Mouse (Mus musculus) neural tube, embryonic 12.5 days (tissue): ENCODE data around the gene Plxnc1. TPM values are rescaled to one million over a fixed set of nuclear protein-coding genes. Genes with fewer than 3 reads are reported as not detected.
A peak's percentile ranks its signal among the peaks of the same experiment; 100 is the strongest.

ENCODE experiments used
- ATAC-seq: fragments of 200-750 bp; cut with Nextera tagmentation; 2 replicates; pipeline ENCODE4 v1.8.0; 2017; ENCODE audit warnings: low read depth, mild to moderate bottlenecking, moderate TSS enrichment, moderate library complexity; ENCODE audit not compliant: low FRiP score
- H3K27ac ChIP-seq: fragments of 300-500 bp; sonication (generic); 2 replicates; pipeline ENCODE4 v1.5.1; 2016
- H3K27me3 ChIP-seq: fragments of 300-500 bp; sonication (generic); replicated peaks from 2 replicates; pipeline ENCODE4 v1.6.1; 2016; ENCODE audit warnings: mild to moderate bottlenecking
- H3K36me3 ChIP-seq: fragments of 300-500 bp; sonication (generic); 2 replicates; pipeline ENCODE4 v1.6.1; 2016; ENCODE audit warnings: mild to moderate bottlenecking
- H3K4me1 ChIP-seq: fragments of 300-500 bp; sonication (generic); 2 replicates; pipeline ENCODE4 v1.6.1; 2016
- H3K4me2 ChIP-seq: fragments of 300-500 bp; sonication (generic); replicated peaks from 2 replicates; pipeline ENCODE4 v1.6.1; 2016; ENCODE audit warnings: mild to moderate bottlenecking
- H3K4me3 ChIP-seq: fragments of 300-500 bp; sonication (generic); 2 replicates; pipeline ENCODE4 v1.5.1; 2016
- H3K9ac ChIP-seq: fragments of 300-500 bp; sonication (generic); 2 replicates; pipeline ENCODE4 v1.6.1; 2016; ENCODE audit warnings: mild to moderate bottlenecking
- H3K9me3 ChIP-seq: fragments of 300-500 bp; sonication (generic); 2 replicates; pipeline ENCODE4 v1.6.1; 2016; ENCODE audit warnings: mild to moderate bottlenecking
- WGBS: fragments of 180-500 bp; shearing (Covaris S2); methylation state at CpG from one replicate; pipeline ENCODE4 v1.1.7; 2016; 5-methylcytosine and 5-hydroxymethylcytosine counted together
- polyA plus RNA-seq: library from polyadenylated mRNA; unstranded; fragments of >200 nt; fragmentation: Nextera tagmentation; extraction: Ambion mirVana; gene quantifications from 2 replicates; pipeline ENCODE4 v1.2.1, GENCODE M21; 2016

The Plxnc1 gene
- polyA plus RNA-seq, 1 experiment from 2014 or later: 6.0 TPM

DNA sequence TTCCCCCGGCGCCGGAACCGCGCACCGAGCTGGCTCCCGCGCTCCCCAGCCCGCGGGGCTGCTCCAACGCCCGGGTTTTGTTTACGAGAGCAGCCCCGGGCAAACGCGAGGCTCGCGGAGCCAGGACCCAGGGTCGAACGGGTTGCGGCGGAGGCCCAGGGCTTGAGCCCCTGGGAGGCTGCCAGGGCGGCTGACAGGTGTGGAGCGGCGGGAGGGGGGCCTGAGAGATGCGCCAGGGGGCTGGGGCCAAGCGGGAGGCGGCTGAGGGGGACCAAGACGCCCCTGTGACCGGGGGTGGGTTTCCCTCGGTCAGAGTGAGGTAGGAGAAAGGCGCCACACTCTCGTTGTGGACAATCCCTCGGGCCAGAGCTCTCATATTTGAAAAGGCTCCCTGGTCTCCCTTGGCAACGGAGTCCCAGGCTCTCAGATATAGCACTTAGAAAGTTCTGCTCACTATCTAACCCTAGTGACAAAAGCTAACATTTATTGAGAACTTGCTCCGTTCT is 624 bp upstream of the Plxnc1 start:
- Histone ChIP-seq H3K4me3 (peak overlapping the region; percentile 78), H3K4me1 (peaks cover 40% of the 10 kb centered on the region), H3K36me3 (no peaks in the 10 kb centered on the region), H3K4me2 (peak overlapping the region; percentile 93), H3K9me3 (no peaks in the 10 kb centered on the region), H3K27ac (peak overlapping the region; percentile 93), H3K27me3 (peaks cover 39% of the 10 kb centered on the region), H3K9ac (peak overlapping the region; percentile 82)
- WGBS: under 1% methylated on average over 36 of the region's 36 CpGs
- ATAC-seq: peak; percentile 35

GRCm38 (mm10) chr10:94943846-94944690 is 567 bp downstream of the Plxnc1 start:
- Histone ChIP-seq H3K9me3 (no peaks in the 10 kb centered on the region), H3K4me1 (peaks cover 43% of the 10 kb centered on the region), H3K9ac (peak overlapping the region; percentile 82), H3K4me2 (peak overlapping the region; percentile 93), H3K36me3 (no peaks in the 10 kb centered on the region), H3K27me3 (peaks cover 42% of the 10 kb centered on the region), H3K27ac (peak overlapping the region; percentile 93; the same call in 1 of the 2 replicates), H3K4me3 (peak overlapping the region; percentile 78)
- WGBS: under 1% methylated on average over 110 of the region's 110 CpGs
- peak; percentile 39 for ATAC-seq

- H3K9me3 ChIP-seq: no peaks in the 10 kb centered on the region
- peak overlapping the region; percentile 82 for H3K9ac ChIP-seq
- peaks cover 42% of the 10 kb centered on the region for H3K27me3 ChIP-seq
- H3K27ac ChIP-seq: no peak overlapping the region
- H3K4me2 ChIP-seq: peak overlapping the region; percentile 93
- peaks cover 43% of the 10 kb centered on the region for H3K4me1 ChIP-seq
- ATAC-seq: no peak; the same call in 1 of the 2 replicates
- WGBS: under 1% methylated on average over 26 of the region's 26 CpGs
- H3K36me3 ChIP-seq: no peaks in the 10 kb centered on the region
- peak overlapping the region; percentile 78 for H3K4me3 ChIP-seq
Measured at GRCm38 (mm10) chr10:94943401-94943845, 1.2 kb downstream of the Plxnc1 start.

- Histone ChIP-seq H3K4me3 (peak overlapping the region; percentile 78), H3K4me1 (peaks cover 43% of the 10 kb centered on the region), H3K36me3 (no peaks in the 10 kb centered on the region), H3K27ac (no peak overlapping the region), H3K4me2 (peak overlapping the region; percentile 93), H3K9ac (peak overlapping the region; percentile 82; the same call in 1 of the 2 replicates), H3K9me3 (no peaks in the 10 kb centered on the region), H3K27me3 (peaks cover 42% of the 10 kb centered on the region)
- ATAC-seq: 0 out of 2 replicates have a peak, but pooled peaks have one; percentile 14
- WGBS: under 1% methylated on average over 17 of the region's 17 CpGs
Measured at GRCm38 (mm10) chr10:94942449-94943041, 2.1 kb downstream of the Plxnc1 start.

GRCm38 (mm10) chr10:94941551-94941950 is 3.1 kb downstream of the Plxnc1 start:
- peaks cover 37% of the 10 kb centered on the region for H3K27me3 ChIP-seq
- 10% methylated on average over 4 of the region's 4 CpGs for WGBS
- H3K36me3 ChIP-seq: no peaks in the 10 kb centered on the region
- no peak for ATAC-seq
- H3K4me2 ChIP-seq: peak overlapping the region; percentile 93
- H3K9ac ChIP-seq: no peak overlapping the region
- no peak overlapping the region for H3K27ac ChIP-seq
- peaks cover 43% of the 10 kb centered on the region for H3K4me1 ChIP-seq
- no peaks in the 10 kb centered on the region for H3K9me3 ChIP-seq
- H3K4me3 ChIP-seq: peak overlapping the region; percentile 78; the same call in 1 of the 2 replicates

DNA sequence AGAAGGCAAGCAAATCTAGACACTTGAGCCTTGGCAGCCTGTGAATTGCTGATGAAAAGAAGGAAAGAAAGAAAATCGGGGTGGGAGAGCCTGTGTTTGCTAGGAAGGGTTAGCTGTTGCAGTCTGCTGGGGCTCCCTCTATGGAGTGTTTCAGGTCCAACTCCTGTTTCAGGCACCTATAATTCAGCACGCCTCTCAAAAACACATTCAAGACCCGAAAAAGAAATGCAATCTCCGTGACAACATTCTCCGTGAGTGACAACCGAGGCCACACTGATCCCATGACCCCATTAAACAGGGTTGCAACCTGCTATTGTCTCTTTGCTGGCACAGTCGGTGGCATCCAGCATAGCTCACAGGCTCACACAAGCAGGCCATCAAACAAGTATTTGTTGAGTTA is 3.8 kb downstream of the Plxnc1 start:
- H3K4me1 ChIP-seq: peaks cover 41% of the 10 kb centered on the region
- peaks cover 30% of the 10 kb centered on the region for H3K27me3 ChIP-seq
- H3K4me3 ChIP-seq: no peak overlapping the region
- H3K27ac ChIP-seq: no peak overlapping the region
- H3K9ac ChIP-seq: no peak overlapping the region
- H3K4me2 ChIP-seq: peak overlapping the region; percentile 93
- H3K36me3 ChIP-seq: no peaks in the 10 kb centered on the region
- no peak for ATAC-seq
- no peaks in the 10 kb centered on the region for H3K9me3 ChIP-seq
- 4% methylated on average over 7 of the region's 7 CpGs for WGBS

DNA sequence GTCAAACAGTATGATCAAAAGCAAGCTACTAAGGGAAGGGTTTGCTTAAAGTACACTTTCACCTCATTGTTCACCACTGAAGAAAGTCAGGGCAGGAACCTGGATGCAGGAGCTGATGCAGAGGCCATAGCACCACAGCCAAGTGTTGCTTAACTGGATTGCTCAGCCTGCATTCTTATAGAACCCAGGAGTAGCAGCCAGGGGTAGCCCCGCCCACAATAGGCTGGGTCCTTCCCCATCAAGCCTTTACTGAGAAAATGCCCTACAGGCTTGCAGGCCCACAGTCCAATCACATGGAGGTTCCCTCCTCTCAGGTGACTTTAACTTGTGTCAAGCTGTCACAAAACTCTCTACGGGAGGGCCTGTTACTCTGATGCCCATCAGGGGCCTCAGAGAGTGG is 4.6 kb downstream of the Plxnc1 start:
- WGBS: 34% methylated on average over 2 of the region's 2 CpGs
- H3K27me3 ChIP-seq: peaks cover 27% of the 10 kb centered on the region
- H3K9me3 ChIP-seq: no peaks in the 10 kb centered on the region
- no peak overlapping the region for H3K27ac ChIP-seq
- H3K4me2 ChIP-seq: peak overlapping the region; percentile 93
- ATAC-seq: no peak
- H3K36me3 ChIP-seq: no peaks in the 10 kb centered on the region
- H3K4me3 ChIP-seq: no peak overlapping the region
- H3K4me1 ChIP-seq: peaks cover 34% of the 10 kb centered on the region
- H3K9ac ChIP-seq: no peak overlapping the region

DNA sequence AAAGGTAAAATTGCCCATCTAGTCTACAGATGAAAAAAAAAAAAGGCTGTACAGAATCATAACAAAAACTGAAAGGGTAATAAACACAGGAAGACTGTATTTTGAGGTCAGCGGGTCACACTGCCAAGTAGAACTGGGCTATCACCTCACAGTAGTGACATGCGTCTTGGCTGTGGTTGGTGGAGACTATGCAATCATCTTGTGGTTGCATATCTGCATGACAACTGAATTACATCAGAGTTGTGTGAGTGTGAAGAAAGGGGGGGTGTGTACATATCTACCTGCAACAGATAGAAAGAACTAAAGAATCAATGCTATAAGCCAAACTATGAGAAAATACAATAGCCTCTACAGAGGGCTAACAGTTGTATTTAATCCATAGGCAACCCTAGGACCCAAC is 5.7 kb downstream of the Plxnc1 start:
- 93% methylated on average over 2 of the region's 2 CpGs for WGBS
- Histone ChIP-seq H3K4me2 (no peak overlapping the region), H3K36me3 (no peaks in the 10 kb centered on the region), H3K9me3 (no peaks in the 10 kb centered on the region), H3K4me3 (no peak overlapping the region), H3K27ac (no peak overlapping the region), H3K4me1 (peaks cover 29% of the 10 kb centered on the region), H3K9ac (no peak overlapping the region), H3K27me3 (peaks cover 27% of the 10 kb centered on the region)
- ATAC-seq: no peak

GRCm38 (mm10) chr10:94938320-94938719 is 6.3 kb downstream of the Plxnc1 start:
- Histone ChIP-seq H3K9me3 (no peaks in the 10 kb centered on the region), H3K9ac (no peak overlapping the region), H3K4me1 (peaks cover 25% of the 10 kb centered on the region), H3K36me3 (no peaks in the 10 kb centered on the region), H3K4me2 (no peak overlapping the region), H3K27me3 (peaks cover 22% of the 10 kb centered on the region; the same call in 1 of the 2 replicates), H3K4me3 (no peak overlapping the region), H3K27ac (no peak overlapping the region)
- ATAC-seq: no peak
- WGBS: 91% methylated on average over 6 of the region's 6 CpGs

- ATAC-seq: no peak
- Histone ChIP-seq H3K9me3 (no peaks in the 10 kb centered on the region), H3K27ac (no peak overlapping the region), H3K36me3 (no peaks in the 10 kb centered on the region), H3K4me2 (no peak overlapping the region), H3K4me3 (no peak overlapping the region), H3K27me3 (0 out of 2 replicates have a peak, but pooled peaks cover 4% of the 10 kb centered on the region), H3K9ac (no peak overlapping the region), H3K4me1 (peaks cover 9% of the 10 kb centered on the region)
- 88% methylated on average over 4 of the region's 4 CpGs for WGBS
Measured at GRCm38 (mm10) chr10:94935270-94935669, 9.4 kb downstream of the Plxnc1 start.

- no peaks in the 10 kb centered on the region for H3K27me3 ChIP-seq
- H3K9ac ChIP-seq: no peak overlapping the region
- 91% methylated on average over 9 of the region's 9 CpGs for WGBS
- no peak for ATAC-seq
- H3K27ac ChIP-seq: no peak overlapping the region
- no peak overlapping the region for H3K4me2 ChIP-seq
- H3K36me3 ChIP-seq: no peaks in the 10 kb centered on the region
- peaks cover 5% of the 10 kb centered on the region; the same call in 1 of the 2 replicates for H3K4me1 ChIP-seq
- no peak overlapping the region for H3K4me3 ChIP-seq
- no peaks in the 10 kb centered on the region for H3K9me3 ChIP-seq
Measured at GRCm38 (mm10) chr10:94934151-94934614, 10.5 kb downstream of the Plxnc1 start.
